Mouse (Mus musculus): ENCODE measurements around the gene Gm20721. TPM values are rescaled to one million over a fixed set of nuclear protein-coding genes. Genes with fewer than 3 reads are reported as not detected.

Gm20721 gene
- polyA plus RNA-seq, 1 experiment, result 0.03 TPM

DNA sequence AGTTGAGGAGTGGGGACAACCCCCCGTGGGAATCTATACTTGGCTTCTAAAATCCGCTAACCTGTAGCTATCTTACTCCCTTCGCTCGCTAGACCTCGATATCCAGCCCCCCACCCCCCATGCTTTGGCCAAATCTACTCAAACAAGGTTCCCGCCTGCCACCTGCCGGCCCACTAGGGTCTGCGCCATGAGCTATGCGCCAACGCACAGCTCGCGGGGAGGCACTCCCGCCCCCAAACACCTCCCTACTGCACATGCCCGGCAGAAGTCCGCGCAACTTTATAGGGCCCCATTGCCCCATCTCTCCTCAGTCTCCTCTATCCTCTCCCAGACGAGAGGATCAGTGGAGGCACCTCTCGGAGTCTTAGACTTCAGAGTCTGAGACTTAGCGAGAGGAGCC, 62.5 kb downstream of the Gm20721 start, which contains the start of gene Gnas:
Gnas (plus strand) TSS at position 310 of the 400 bp plus-strand sequence.
- Histone ChIP-seq H3K9me3 (ENCODE audit: control insufficient read depth, low read length) (peaks cover 33% of the 10 kb centered on the region), H3K27me3 (ENCODE audit: control insufficient read depth) (peaks cover 58% of the 10 kb centered on the region), H3K4me3 (replicated peaks) (no peak within 1 kb of the TSS), H3K4me1 (ENCODE audit: control insufficient read depth) (no peaks in the 10 kb centered on the region), H3K36me3 (ENCODE audit: control insufficient read depth) (peaks cover 95% of the 10 kb centered on the region)
- TF ChIP-seq TAL1 (IDR thresholded peaks at IDR 0.05; ENCODE audit: low read length) (no peak), GATA1 (IDR thresholded peaks at IDR 0.05; ENCODE audit: low read length) (no peak)

DNA sequence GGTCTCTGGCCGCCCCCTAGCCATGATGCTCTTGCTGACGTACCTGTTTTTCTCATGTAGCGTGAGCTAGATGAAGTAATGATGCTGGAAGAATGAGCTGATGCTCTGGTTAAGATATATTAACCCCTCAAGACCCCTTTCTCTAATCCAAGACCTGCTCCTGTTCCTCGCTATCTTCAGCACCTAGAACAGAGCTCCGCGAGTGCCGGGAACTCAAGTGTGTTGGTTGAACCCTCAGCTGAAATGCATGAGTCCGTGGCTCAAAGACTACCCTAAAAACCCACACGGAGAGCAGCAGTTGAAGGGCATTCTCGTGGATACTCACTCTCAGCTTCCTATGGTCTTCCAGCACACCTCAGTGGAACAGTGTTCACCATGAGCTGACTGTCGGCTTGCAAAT, 63.2 kb downstream of the Gm20721 start:
- Histone ChIP-seq H3K4me3 (replicated peaks) (no peak overlapping the region), H3K9me3 (ENCODE audit: control insufficient read depth, low read length) (peaks cover 33% of the 10 kb centered on the region), H3K27me3 (ENCODE audit: control insufficient read depth) (peaks cover 52% of the 10 kb centered on the region), H3K4me1 (ENCODE audit: control insufficient read depth) (no peaks in the 10 kb centered on the region), H3K36me3 (ENCODE audit: control insufficient read depth) (peaks cover 92% of the 10 kb centered on the region)
- no peak for TF ChIP-seq GATA1 (IDR thresholded peaks at IDR 0.05; ENCODE audit: low read length)
- no peak for TF ChIP-seq TAL1 (IDR thresholded peaks at IDR 0.05; ENCODE audit: low read length)

Other genes with a start within 250 kb of the Gm20721 start
- gene Npepl1, start 236.4 kb downstream of the Gm20721 start, polyA plus RNA-seq (2012), result 2.3 and 2.5 TPM in 2 replicates
- 73.8 and 74.5 TPM in 2 replicates for gene Gnas, start 62.4 kb downstream of the Gm20721 start, polyA plus RNA-seq (2012)
- gene Nelfcd, start 69.1 kb upstream of the Gm20721 start, polyA plus RNA-seq (2012), result 8.3 and 8.7 TPM in 2 replicates
- 4.4 and 5.8 TPM in 2 replicates for gene Ctsz, start 92.3 kb upstream of the Gm20721 start, polyA plus RNA-seq (2012)
- 0.27 and 0.31 TPM in 2 replicates for gene Tubb1, start 104.0 kb upstream of the Gm20721 start, polyA plus RNA-seq (2012)
- gene Atp5e, start 117.4 kb upstream of the Gm20721 start, polyA plus RNA-seq (2012), result 23.3 and 35.9 TPM in 2 replicates
- gene Prelid3b, start 126.4 kb upstream of the Gm20721 start, polyA plus RNA-seq (2012), result 2.9 and 4.6 TPM in 2 replicates